Mouse (Mus musculus): Measurements from ENCODE around the gene Tnfaip8l2. TPM values are rescaled to one million over a fixed set of nuclear protein-coding genes. Genes with fewer than 3 reads are reported as not detected.
A peak's percentile ranks its signal among the peaks of the same experiment; 100 is the strongest.
"Not testable (repeated sequence)": the region's sequence is repeated elsewhere in the genome, so short reads cannot be mapped to it uniquely, and the experiment has no call there.

Gene Tnfaip8l2
- total RNA-seq, 2 experiments from 2014 or later, result 3.0 TPM

DNA sequence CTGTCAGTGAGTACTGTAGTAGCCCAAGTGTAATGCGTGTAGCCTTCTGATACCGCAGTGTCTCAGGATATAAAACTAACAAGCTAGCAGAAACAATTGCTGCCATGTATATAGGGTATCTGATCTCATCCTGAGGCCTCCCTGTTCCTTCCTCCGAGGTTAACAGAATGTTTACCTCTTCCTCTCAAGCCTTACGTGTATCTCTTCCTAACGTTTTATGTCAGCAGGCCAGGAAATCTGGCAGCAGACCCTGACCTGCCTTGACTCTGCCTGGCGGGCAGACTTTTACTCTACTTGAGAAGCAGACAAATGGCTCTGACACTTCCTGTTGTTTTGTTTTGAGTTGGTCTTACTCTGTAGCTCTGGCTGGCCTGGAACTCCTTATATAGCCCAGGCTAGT lies 20.6 kb downstream of the Tnfaip8l2 start:
- DNase-seq (ENCODE audit: low spot score in 2 of 2), result no peak

DNA sequence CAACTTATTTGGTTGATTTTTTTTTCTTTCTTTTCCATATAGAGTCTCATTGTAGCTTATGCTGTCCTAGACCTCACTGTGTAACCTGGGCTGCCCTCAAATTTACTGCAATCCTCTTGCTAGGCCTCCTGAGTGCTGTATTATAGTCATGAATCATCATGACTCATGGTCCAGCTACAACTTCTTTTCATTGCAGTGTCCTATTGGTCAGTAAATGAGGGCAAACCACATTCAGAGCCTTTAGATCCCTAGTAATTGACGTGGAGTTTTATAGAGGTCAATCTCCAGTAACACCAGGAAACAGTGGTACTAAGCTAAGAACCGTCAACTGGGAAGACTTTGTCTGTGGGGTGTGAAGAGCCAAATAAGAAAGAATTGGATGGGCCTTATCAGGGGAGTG lies 24.4 kb downstream of the Tnfaip8l2 start:
- DNase-seq (ENCODE audit: low spot score in 2 of 2), result no peak

DNA sequence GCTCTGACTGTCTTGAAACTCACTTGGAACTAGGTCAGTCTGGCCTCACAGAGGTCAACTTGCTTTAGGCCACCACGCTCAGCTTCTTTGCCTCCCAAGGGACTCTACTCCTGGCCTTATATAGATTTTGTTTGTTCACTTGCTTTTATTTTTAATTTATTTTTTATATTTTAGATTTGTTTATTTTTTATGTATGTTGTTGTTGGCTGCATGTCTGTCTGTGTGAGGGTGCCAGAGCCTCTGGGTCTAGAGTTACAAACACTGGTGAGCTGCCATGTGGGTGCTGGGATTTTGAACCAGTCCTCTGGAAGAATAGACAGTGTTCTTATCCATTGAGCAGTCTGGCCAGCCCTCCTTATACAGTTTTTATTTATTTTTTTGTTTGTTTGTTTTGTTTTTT lies 29.4 kb downstream of the Tnfaip8l2 start:
- no peak for DNase-seq (ENCODE audit: low spot score in 2 of 2)

GRCm38 (mm10) chr3:95110911-95111726 lies 31.0 kb downstream of the Tnfaip8l2 start, which contains the start of gene Vps72:
TSS of gene Vps72 (plus strand) at chr3:95111022.
- DNase-seq (ENCODE audit: low spot score in 2 of 2), result peak; percentile 86 to 92

GRCm38 (mm10) chr3:95107898-95108297 lies 34.3 kb downstream of the Tnfaip8l2 start:
- no peak for DNase-seq (ENCODE audit: low spot score in 2 of 2)

DNA sequence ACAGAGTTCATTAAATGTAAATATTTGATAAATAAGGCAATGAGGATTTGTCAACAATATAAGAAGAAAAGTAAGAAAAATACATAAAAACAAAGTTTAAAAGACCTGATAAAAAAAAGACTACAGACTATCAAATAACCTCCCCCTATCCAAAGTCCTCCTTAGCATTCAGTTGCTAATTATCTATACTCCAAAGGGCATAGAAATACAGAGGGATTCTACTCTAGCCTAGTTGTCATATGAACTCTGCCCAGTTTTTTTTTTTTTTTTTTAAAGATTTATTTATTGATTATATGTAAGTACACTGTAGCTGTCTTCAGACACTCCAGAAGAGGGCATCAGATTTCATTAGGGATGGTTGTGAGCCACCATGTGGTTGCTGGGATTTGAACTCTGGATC lies 34.9 kb downstream of the Tnfaip8l2 start:
- DNase-seq (ENCODE audit: low spot score in 2 of 2), result not testable (repeated sequence)

DNA sequence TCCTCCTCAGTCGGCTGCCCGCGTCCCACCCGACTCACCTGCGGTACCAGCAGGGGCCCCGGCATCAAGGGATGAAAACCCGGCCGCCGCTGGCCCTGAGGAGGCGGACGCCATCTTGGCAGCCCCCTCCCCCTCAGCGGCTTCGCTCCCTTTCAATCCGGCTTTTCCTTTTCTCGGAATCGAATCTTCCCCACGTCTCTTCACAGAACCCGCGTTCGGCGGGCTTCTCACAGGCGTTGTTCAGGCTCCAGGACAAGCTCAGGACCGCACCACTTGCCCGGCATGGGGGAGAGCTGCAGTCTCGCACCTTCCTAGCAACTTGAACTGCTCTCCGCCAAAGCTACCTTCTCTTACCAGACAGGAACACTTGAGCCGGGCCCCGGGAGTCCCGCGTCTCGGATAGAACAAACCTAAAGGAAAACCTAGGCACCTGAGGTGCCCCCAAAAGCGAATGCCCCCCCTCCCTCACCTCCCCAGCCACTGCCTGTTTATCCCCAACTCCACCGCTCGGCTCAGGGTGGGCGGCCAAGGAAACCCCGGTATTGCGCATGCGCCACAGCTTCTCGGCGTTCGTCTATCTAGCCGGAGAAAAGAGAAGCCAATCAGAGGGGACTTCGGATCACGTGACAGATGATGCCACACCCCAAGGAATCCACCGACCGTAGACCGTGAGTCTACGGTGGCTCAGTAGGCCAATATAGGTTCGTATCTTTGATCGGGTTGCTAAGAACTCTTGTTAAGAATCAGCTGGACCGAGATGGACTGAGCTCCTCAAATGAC lies 35.6 kb downstream of the Tnfaip8l2 start, which contains the start of gene Pip5k1a:
Pip5k1a (minus strand) TSS at position 593 of the 780 bp plus-strand sequence.
- DNase-seq (ENCODE audit: low spot score in 2 of 2), result peak; percentile 97 to 98

GRCm38 (mm10) chr3:95105586-95106337 lies 36.4 kb downstream of the Tnfaip8l2 start:
- no peak for DNase-seq (ENCODE audit: low spot score in 2 of 2)

DNA sequence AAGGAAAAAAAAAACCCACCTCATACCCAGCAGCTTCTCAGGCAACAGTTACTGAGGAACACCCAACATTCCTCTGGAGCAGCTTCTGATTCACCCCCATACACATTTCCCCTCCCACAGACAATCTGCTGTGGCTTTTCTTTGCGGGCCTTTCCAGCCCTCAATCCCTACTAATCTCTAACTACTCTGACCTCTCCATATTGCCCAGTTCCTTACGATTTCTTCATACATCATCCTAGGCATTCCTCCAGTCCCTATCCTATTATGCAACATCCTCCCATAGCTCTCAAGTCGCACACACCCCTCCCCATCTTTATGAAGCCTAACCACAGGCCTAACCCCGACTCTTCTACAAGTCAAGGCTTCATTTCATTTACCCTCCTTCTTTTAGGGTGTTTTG lies 37.0 kb downstream of the Tnfaip8l2 start:
- no peak for DNase-seq (ENCODE audit: low spot score in 2 of 2)

- DNase-seq (ENCODE audit: low spot score in 2 of 2), result no peak
Observed at GRCm38 (mm10) chr3:95100854-95101253, 41.3 kb downstream of the Tnfaip8l2 start.

Small RNAs within 50 kb of the gene (microRNA-seq; reads per million reads assigned to microRNA genes)
- 0 reads per million in 2 experiments for gene Mir8099-1

Other genes with a start within 250 kb of the Tnfaip8l2 start
- 1 to 10 TPM; 4.8 to 5.2 TPM for gene Selenbp1, start 209.3 kb downstream of the Tnfaip8l2 start, total RNA-seq (2021)
- gene Rfx5, start 188.3 kb downstream of the Tnfaip8l2 start, total RNA-seq (2021), result 10 to 100 TPM; 20.1 to 21.3 TPM
- gene Pi4kb, start 167.6 kb downstream of the Tnfaip8l2 start, total RNA-seq (2021), result 10 to 100 TPM; 46.5 to 50.7 TPM
- 10 to 100 TPM; 26.4 to 30.8 TPM for gene Zfp687, start 126.9 kb downstream of the Tnfaip8l2 start, total RNA-seq (2021)
- gene Psmd4, start 99.7 kb downstream of the Tnfaip8l2 start, total RNA-seq (2021), result 100 to 1,000 TPM; 160 to 174 TPM
- gene Pip5k1a, start 35.4 kb downstream of the Tnfaip8l2 start, total RNA-seq (2021), result 10 to 100 TPM; 34.5 to 41.9 TPM
- 10 to 100 TPM; 44.4 to 47.7 TPM for gene Vps72, start 31.3 kb downstream of the Tnfaip8l2 start, total RNA-seq (2021)
- gene Tmod4, start 17.9 kb downstream of the Tnfaip8l2 start, total RNA-seq (2021), result under 1 TPM in 1 of 2 experiments, not detected in 1; 0.85 TPM
- 10 to 100 TPM; 37.5 to 41.8 TPM for gene Scnm1, start 8.3 kb downstream of the Tnfaip8l2 start, total RNA-seq (2021)
- 10 to 100 TPM; 22.4 to 24.6 TPM for gene Lysmd1, start 8.3 kb downstream of the Tnfaip8l2 start, total RNA-seq (2021)
- 10 to 100 TPM; 71.4 to 75.0 TPM for gene Sema6c, start 18.1 kb upstream of the Tnfaip8l2 start, total RNA-seq (2021)
- 10 to 100 TPM; 10.1 to 10.6 TPM for gene Gabpb2, start 75.6 kb upstream of the Tnfaip8l2 start, total RNA-seq (2021)
- gene Cdc42se1, start 86.4 kb upstream of the Tnfaip8l2 start, total RNA-seq (2021), result 10 to 100 TPM; 79.8 to 80.1 TPM
- 100 to 1,000 TPM; 621 to 626 TPM for gene Mllt11, start 89.8 kb upstream of the Tnfaip8l2 start, total RNA-seq (2021)
- gene Gm128, start 99.2 kb upstream of the Tnfaip8l2 start, total RNA-seq (2021), result under 1 TPM; 0.16 to 0.18 TPM
- gene Bnipl, start 108.8 kb upstream of the Tnfaip8l2 start, total RNA-seq (2021), result under 1 TPM in 1 of 2 experiments, not detected in 1; 0.25 TPM
- gene Mindy1, start 139.0 kb upstream of the Tnfaip8l2 start, total RNA-seq (2021), result 10 to 100 TPM; 26.5 to 27.6 TPM
- gene Prune1, start 139.7 kb upstream of the Tnfaip8l2 start, total RNA-seq (2021), result 10 to 100 TPM; 34.9 to 36.3 TPM
- gene Anxa9, start 164.8 kb upstream of the Tnfaip8l2 start, total RNA-seq (2021), result under 1 TPM; 0.65 to 0.75 TPM
- 10 to 100 TPM; 45.4 to 46.6 TPM for gene Cers2, start 172.4 kb upstream of the Tnfaip8l2 start, total RNA-seq (2021)
- 10 to 100 TPM; 46.0 to 47.1 TPM for gene Setdb1, start 214.8 kb upstream of the Tnfaip8l2 start, total RNA-seq (2021)

All from layer of hippocampus, postnatal 10 days (tissue).